Mouse (Mus musculus) 3134 (cell line): ENCODE measurements around the gene Stub1.

ENCODE experiments used
- DNase-seq: peaks from one replicate; pipeline ENCODE4 v3.0.0-alpha.2; 2011; ENCODE audit warnings: low spot score; ENCODE audit not compliant: insufficient read length; ENCODE audit errors: extremely low read depth

Gene Stub1

GRCm38 (mm10) chr17:25838904-25839303, 5.7 kb upstream of the Stub1 start:
- no peak for DNase-seq

GRCm38 (mm10) chr17:25837533-25837932, 4.3 kb upstream of the Stub1 start:
- DNase-seq: no peak

GRCm38 (mm10) chr17:25837076-25837410, 3.8 kb upstream of the Stub1 start, which contains the start of gene Rhbdl1:
Rhbdl1 (minus strand) TSS chr17:25837295.
- no peak for DNase-seq

GRCm38 (mm10) chr17:25836397-25837075, 3.3 kb upstream of the Stub1 start:
- no peak for DNase-seq

- DNase-seq: no peak
These were observed 2.6 kb upstream of the Stub1 start for GRCm38 (mm10) chr17:25835816-25836215.

DNA sequence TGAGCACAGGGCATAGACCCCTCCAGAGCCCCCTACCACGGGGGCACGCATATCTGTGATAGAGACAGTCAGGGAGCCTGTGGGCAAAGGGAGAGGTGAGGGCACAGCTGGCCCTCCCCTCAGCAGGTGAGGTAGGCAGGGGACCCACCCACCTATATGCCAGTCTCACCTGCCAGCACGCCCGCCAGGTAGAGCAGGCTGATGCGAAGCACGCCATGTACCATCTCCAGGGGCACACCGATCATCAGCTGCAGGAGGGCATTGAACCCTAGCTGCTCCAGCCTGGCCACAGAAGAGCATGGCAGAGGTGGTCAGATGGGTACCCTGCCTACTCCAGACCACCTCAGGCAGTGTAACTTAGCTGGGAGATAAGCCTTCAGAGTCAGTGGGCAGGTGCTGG, 2.1 kb upstream of the Stub1 start:
- DNase-seq: no peak

DNA sequence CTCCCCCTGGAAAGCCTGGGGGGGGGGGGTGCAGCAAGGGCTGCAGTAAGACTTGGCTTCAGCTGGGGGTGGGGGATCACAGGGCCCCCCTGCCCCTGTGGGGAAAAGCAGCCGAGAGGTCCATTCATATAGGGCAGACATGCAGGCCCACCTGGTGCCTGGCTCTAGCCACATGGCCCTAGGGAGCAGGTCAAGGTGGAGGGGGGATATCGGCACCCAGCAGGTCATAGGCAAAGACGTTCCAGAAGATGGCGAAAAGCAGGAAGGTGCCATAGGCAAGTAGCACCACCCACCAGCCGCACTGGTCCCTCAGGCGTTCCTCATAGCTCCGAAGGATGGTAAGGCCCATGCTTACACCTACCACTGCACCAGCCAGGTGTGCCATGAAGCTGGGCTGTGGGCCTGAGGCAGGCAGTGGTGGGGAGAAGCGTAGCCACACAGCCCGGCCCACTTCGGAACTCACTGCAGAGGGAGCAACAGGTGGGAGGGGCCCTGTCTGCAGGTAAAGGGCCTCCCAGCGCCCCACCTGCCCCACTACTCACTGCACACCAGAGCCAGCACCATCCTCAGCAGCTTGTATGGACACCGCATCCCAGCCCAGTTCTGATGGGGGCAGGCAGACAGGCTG, 1.5 kb upstream of the Stub1 start:
- no peak for DNase-seq

GRCm38 (mm10) chr17:25833961-25834594, 874 bp upstream of the Stub1 start:
- DNase-seq: no peak

DNA sequence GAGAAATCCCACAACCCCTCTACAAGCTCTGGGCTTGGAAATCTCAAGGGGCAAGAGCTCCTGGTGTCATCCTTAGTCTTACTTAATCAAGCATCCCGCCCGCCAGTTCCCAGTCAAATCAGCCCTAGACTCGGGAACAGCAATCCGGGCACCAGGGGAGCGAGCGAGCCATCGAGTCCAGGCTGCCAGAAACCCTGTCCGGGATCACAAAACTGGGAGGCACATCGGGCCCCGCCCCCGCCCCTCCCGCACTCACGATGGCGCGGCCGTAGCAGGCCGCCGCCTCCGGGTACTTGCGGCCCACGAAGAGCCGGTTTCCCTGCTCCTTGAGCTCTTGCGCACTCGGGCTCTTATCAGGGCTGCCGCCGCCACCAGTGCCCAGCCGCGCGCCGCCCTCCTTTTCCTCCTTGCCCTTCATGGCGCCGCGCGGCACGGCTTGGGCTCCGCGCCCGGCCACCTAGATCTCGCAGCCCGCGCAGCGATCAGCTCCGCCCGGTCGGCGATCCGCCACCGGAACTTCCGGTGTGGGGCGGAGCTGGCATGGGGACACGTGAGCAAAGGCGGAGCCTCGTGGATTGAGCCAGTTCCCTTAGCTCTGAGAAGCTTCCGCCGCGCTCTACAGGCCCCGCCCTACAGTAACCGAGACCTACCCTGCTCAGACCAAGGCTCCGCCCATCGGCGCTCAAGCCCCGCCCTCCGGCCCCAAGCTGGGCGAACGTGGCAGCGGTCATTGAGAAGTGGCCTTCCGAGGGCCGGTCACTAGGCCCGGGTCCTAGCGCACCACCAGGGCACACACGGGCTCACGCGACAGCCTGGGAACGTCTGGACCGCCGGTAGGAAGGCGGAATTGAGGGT, 541 bp downstream of the Stub1 start:
- peak; percentile 100 for DNase-seq

DNA sequence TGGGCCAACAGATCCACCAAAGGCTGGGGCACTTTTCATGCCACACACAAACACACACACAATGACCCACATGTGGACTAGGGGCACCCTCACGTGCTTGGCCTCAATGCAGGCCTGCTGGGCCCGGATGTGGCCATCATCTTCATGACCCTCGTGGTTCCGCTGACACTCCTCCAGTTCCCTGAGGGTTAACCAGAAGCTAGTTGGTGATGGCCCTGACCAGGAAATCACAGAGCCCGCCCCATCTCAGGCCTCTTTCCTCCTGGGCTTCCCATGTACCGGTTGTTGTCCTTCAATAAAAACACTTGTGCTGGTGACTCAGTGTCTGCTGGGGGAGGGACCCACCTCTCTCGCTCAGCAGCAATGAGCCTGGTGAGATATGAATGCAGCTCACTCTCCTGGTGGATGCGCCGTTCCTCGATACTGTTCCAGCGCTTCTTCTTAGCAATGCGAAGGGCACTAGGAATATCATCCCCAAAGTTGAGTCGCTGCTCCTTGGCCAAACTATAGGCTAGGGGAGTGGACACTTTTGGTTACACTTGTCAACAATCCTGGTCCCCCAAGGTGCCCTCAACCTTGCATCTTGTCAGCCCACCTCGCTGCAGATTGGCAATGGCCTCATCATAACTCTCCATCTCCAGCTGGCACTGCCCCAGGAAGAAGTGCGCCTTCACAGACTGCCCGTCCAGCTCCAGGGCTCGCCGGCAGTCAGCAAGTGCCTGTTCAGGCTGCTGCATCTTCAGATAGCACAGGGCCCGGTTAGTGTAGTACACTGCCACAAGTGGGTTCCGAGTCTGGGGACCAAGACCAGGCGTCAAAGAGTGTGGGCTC, 1.5 kb downstream of the Stub1 start:
- no peak for DNase-seq

GRCm38 (mm10) chr17:25830806-25831431, 2.3 kb downstream of the Stub1 start:
- DNase-seq: no peak

GRCm38 (mm10) chr17:25830200-25830753, 2.9 kb downstream of the Stub1 start:
- no peak for DNase-seq

DNA sequence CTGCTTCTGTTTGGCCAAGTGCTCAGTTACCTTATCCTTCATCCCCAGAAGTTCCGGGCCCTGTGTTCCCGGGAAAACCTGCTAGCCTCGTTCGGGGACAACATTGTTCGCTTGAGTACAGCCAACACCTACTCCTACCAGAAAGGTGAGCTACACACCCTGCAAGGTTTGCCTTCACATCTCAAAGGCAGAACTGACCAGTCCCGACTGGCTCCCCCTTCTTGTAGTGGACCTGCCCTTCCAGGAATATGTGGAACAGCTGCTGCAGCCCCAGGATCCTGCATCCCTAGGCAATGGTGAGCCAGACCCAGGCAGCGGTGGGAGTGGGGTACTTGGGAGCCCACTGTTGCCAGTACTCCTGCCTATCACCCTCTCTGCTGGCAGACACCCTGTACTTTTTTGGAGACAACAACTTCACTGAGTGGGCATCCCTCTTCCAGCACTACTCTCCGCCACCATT, 3.6 kb downstream of the Stub1 start:
- no peak for DNase-seq

DNA sequence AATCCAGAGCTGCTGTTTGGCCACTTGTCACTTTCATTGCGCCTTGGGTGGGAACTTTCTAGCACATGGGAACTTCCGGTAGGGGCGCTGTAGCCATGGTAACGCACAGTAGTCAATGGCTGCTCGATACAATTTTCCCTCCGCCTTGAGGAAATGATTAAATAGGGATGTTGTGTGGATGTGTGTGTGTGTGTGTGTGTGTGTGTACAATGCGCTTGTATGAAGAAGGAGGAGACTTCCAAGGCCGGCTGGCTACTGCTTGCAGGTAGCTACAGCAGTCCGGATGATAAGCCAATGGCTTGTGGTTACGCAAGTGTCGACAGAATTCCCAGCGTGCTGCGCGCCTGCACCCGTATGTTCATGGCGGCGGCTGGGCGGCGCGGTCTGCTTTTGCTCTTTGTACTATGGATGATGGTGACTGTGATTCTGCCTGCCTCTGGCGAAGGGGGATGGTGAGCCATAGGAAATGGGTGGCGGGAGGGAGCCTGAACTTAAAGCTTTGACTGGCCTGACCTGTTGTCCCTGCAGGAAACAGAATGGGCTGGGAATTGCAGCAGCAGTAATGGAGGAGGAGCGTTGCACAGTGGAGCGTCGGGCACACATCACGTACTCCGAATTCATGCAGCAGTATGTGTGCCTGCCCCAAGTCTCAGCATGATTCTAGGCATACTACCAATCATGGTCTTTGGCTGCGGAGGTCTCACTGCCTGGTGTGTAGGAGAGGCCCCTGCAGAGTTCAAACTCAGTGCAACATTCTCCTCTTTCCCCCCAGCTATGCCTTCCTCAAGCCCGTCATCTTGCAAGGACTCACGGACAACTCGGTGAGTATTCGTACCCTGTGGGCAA, 4.3 kb downstream of the Stub1 start, which contains the start of gene Jmjd8:
TSS of gene Jmjd8 (plus strand) at position 156 of the 846 bp plus-strand sequence.
- peak; percentile 61 for DNase-seq

- DNase-seq: no peak
These were observed 5.0 kb downstream of the Stub1 start for GRCm38 (mm10) chr17:25828223-25828594.

GRCm38 (mm10) chr17:25827546-25828222, 5.5 kb downstream of the Stub1 start:
- DNase-seq: no peak

DNA sequence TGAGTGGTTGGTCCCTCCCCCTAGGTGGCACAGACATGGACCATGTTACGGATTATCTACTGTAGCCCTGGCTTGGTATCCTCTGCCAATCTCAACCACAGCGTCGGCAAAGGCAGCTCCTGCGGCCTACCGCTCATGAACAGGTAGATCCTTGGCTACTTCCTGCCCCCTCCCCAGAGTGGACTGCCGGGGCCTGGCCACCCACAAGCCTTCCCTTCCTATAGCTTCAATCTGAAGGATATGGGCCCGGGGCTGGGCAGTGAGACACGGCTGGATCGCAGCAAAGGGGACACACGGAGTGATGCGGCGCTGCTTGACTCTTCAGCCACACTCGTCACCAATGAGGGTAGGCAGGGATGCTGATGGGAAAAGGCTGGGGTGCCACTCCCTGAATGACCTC, 6.2 kb downstream of the Stub1 start:
- no peak for DNase-seq

- DNase-seq: no peak
These were observed 7.1 kb downstream of the Stub1 start for GRCm38 (mm10) chr17:25825984-25826570.
